ENCODE assay signal across 27 mouse cellular contexts in genomic region chr8:61478793-61479192, GRCm38 (mm10). TPM values are rescaled to one million over a fixed set of nuclear protein-coding genes. Genes with fewer than 3 reads are reported as not detected.
DNase-seq lines count a peak whose midpoint lies in the region; ATAC-seq and TF ChIP-seq lines count a peak whose summit lies in the region.
"Had no signal": no experiment of that assay in that cellular context is flagged by ENCODE, and none has a peak within 500 bp of the region (broad histone marks: within the 10 kb centered on the region; RNA-seq: fewer than 3 reads in every experiment).

No protein-coding gene starts in this region.

- DNase-seq in lung, postnatal 4 days: no peak
- no peak for DNase-seq in Patski (ENCODE audit: low read depth, low spot score)
- peak; percentile 60 for DNase-seq in lung, postnatal 25 days (ENCODE audit: low spot score)
- no peak for DNase-seq in thymus, postnatal 4 days
- no peak for DNase-seq in midbrain, postnatal 0 days (ENCODE audit: low spot score)
- DNase-seq: adrenal gland, adult 8-10 months; adrenal gland, postnatal 25 days; cerebellum, adult 11-12 months; cerebellum, adult 8-10 months; cerebellum, postnatal 10 days; cerebellum, postnatal 36 days; embryo, embryonic 11 days; gastrocnemius, postnatal 10 days; gastrocnemius, postnatal 36 days; heart, postnatal 10 days; heart, postnatal 36 days had no signal

- no peaks in the 10 kb centered on the region for H3K27me3 ChIP-seq in lung, embryonic 15.5 days
- no peaks in the 10 kb centered on the region for H3K27me3 ChIP-seq in Patski
- no peaks in the 10 kb centered on the region for H3K27me3 ChIP-seq in midbrain, postnatal 0 days (ENCODE audit: insufficient read depth, low read length)
- H3K27me3 ChIP-seq: forebrain, embryonic 13.5 days; heart, embryonic 12.5 days; heart, embryonic 15.5 days; hindbrain, embryonic 13.5 days had no signal

- H3K27ac ChIP-seq in lung, embryonic 15.5 days: 0 out of 2 replicates have a peak overlapping the region, but pooled peaks have one; percentile 15
- H3K27ac ChIP-seq in midbrain, postnatal 0 days (ENCODE audit: low read depth, low read length): no peak overlapping the region
- H3K27ac ChIP-seq: forebrain, embryonic 10.5 days; forebrain, embryonic 13.5 days; heart, embryonic 15.5 days; hindbrain, embryonic 13.5 days had no signal

- H3K4me1 ChIP-seq in lung, embryonic 15.5 days: peaks cover 10% of the 10 kb centered on the region
- H3K4me1 ChIP-seq in midbrain, postnatal 0 days (ENCODE audit: insufficient read depth, low read length): no peaks in the 10 kb centered on the region
- H3K4me1 ChIP-seq: forebrain, embryonic 13.5 days; heart, embryonic 12.5 days; heart, embryonic 15.5 days; hindbrain, embryonic 13.5 days had no signal

- POLR2A ChIA-PET in Patski (lab: Charles Lee): interaction anchor here (0.7 to 1.3 kb wide), 3 partner anchors 9 to 390 kb away, joined by 3 read pairs; partner anchors contain the start of gene Cbr4

- H3K9me3 ChIP-seq in lung, embryonic 15.5 days: no peaks in the 10 kb centered on the region
- no peaks in the 10 kb centered on the region for H3K9me3 ChIP-seq in midbrain, postnatal 0 days (ENCODE audit: low read length)
- H3K9me3 ChIP-seq: forebrain, embryonic 10.5 days; forebrain, embryonic 13.5 days; heart, embryonic 12.5 days; heart, embryonic 15.5 days; hindbrain, embryonic 10.5 days; hindbrain, embryonic 13.5 days had no signal

- no peaks in the 10 kb centered on the region for H3K36me3 ChIP-seq in lung, embryonic 15.5 days
- H3K36me3 ChIP-seq in midbrain, postnatal 0 days (ENCODE audit: insufficient read depth, low read length): no peaks in the 10 kb centered on the region
- H3K36me3 ChIP-seq: forebrain, embryonic 10.5 days; heart, embryonic 12.5 days; heart, embryonic 15.5 days; hindbrain, embryonic 10.5 days; hindbrain, embryonic 13.5 days had no signal

- no peak for ATAC-seq in lung, embryonic 15.5 days (ENCODE audit: borderline replicate concordance, extremely low read depth, low FRiP score, low TSS enrichment)
- peak; percentile 63 for ATAC-seq in Patski
- ATAC-seq in midbrain, postnatal 0 days (ENCODE audit: low FRiP score): no peak
- ATAC-seq: activated CD4-positive, CD25-positive, alpha-beta regulatory T cell, adult 4 months; CD4-positive, CD25-positive, alpha-beta regulatory T cell, adult 4 months; forebrain, embryonic 13.5 days; forebrain, embryonic 16.5 days; hindbrain, embryonic 16.5 days had no signal

- 50% methylated on average over 8 of the region's 8 CpGs for WGBS in lung, embryonic 15.5 days
- 90% methylated on average over 8 of the region's 8 CpGs for WGBS in midbrain, postnatal 0 days

- in situ Hi-C loops in Patski (cut with MboI; ENCODE audit: low pct_unique_long_range_greater_than_20kb): no loop called here

- TF ChIP-seq CTCF in Patski (IDR thresholded peaks at IDR 0.05): no peak
- TF ChIP-seq CTCF in midbrain, postnatal 0 days (IDR thresholded peaks at IDR 0.05): no peak

- H3K4me2 ChIP-seq in lung, embryonic 15.5 days: no peak overlapping the region
- H3K4me2 ChIP-seq in midbrain, postnatal 0 days (ENCODE audit: low read depth, low read length, poor library complexity, severe bottlenecking): no peak overlapping the region
- H3K4me2 ChIP-seq: forebrain, embryonic 13.5 days; heart, embryonic 12.5 days; heart, embryonic 15.5 days; hindbrain, embryonic 13.5 days had no signal

- H3K9ac ChIP-seq in lung, embryonic 15.5 days: no peak overlapping the region
- no peak overlapping the region for H3K9ac ChIP-seq in midbrain, postnatal 0 days (replicated peaks; ENCODE audit: low read length, poor library complexity, severe bottlenecking)
- H3K9ac ChIP-seq: forebrain, embryonic 13.5 days; heart, embryonic 12.5 days; heart, embryonic 15.5 days; hindbrain, embryonic 13.5 days had no signal

- no peak overlapping the region for H3K4me3 ChIP-seq in lung, embryonic 15.5 days
- H3K4me3 ChIP-seq in midbrain, postnatal 0 days (ENCODE audit: low read depth, low read length): no peak overlapping the region
- H3K4me3 ChIP-seq: forebrain, embryonic 10.5 days; forebrain, embryonic 13.5 days; heart, embryonic 12.5 days; heart, embryonic 15.5 days; hindbrain, embryonic 10.5 days; hindbrain, embryonic 13.5 days had no signal

- CTCF ChIA-PET in Patski (lab: Charles Lee): interaction anchor here (1.1 to 2.3 kb wide), 2 partner anchors 15 to 43 kb away, joined by 3 to 7 read pairs; no protein-coding TSS in a partner anchor

RNA-seq across cellular contexts. Expression of gene Cbr4, which starts 8.7 kb away (rescaled TPM):
- polyA plus RNA-seq in lung, embryonic 15.5 days (2015; fragmentation: Nextera tagmentation; extraction: Ambion mirVana): 28.3 and 31.7 TPM in 2 replicates
- polyA plus RNA-seq in Patski (2021): 31.4 TPM
- total RNA-seq in midbrain, postnatal 0 days (2014; rRNA removed): 8.8 TPM in 2 replicates
- polyA plus RNA-seq in midbrain, postnatal 0 days (2015; fragmentation: Nextera tagmentation; extraction: Ambion mirVana): 19.2 and 20.2 TPM in 2 replicates
